Mouse (Mus musculus): ENCODE data around the gene Slc7a10. TPM values are rescaled to one million over a fixed set of nuclear protein-coding genes. Genes with fewer than 3 reads are reported as not detected.
"Not testable (repeated sequence)": the region's sequence is repeated elsewhere in the genome, so short reads cannot be mapped to it uniquely, and the experiment has no call there.

The Slc7a10 gene
- polyA plus RNA-seq, 1 experiment from 2014 or later, result 0.16 TPM

GRCm38 (mm10) chr7:35237935-35238334, 51.8 kb downstream of the Slc7a10 start:
- not testable (repeated sequence) for H3K36me3 ChIP-seq (ENCODE audit: control insufficient read depth, insufficient read depth, low read length); H3K9me3 ChIP-seq (ENCODE audit: control insufficient read depth, low read length); H3K4me2 ChIP-seq (ENCODE audit: low read depth, severe bottlenecking); H3K4me1 ChIP-seq (ENCODE audit: control insufficient read depth, insufficient read depth, low read length); H3K4me3 ChIP-seq (ENCODE audit: low read depth, low read length); DNase-seq (ENCODE audit: low spot score); H3K9ac ChIP-seq (ENCODE audit: low read length); H3K27ac ChIP-seq (replicated peaks; ENCODE audit: low read depth, low read length); ATAC-seq (ENCODE audit: insufficient number of reproducible peaks, low FRiP score, low TSS enrichment, low read depth); H3K27me3 ChIP-seq (ENCODE audit: control insufficient read depth, insufficient read depth, low read length)
- WGBS, result 55% methylated on average over 2 of the region's 3 CpGs

Other genes starting within 250 kb of the Slc7a10 start
- 38.1 and 39.6 TPM in 2 replicates for gene Cebpg, start 129.8 kb upstream of the Slc7a10 start, polyA plus RNA-seq (2014; fragmentation: Nextera tagmentation; extraction: Ambion mirVana)
- 0.58 and 0.67 TPM in 2 replicates for gene Cebpa, start 67.1 kb upstream of the Slc7a10 start, polyA plus RNA-seq (2014; fragmentation: Nextera tagmentation; extraction: Ambion mirVana)
- gene Lrp3, start 29.1 kb downstream of the Slc7a10 start, polyA plus RNA-seq (2014; fragmentation: Nextera tagmentation; extraction: Ambion mirVana), result 8.2 and 9.8 TPM in 2 replicates
- 17.5 and 20.5 TPM in 2 replicates for gene Gpatch1, start 132.1 kb downstream of the Slc7a10 start, polyA plus RNA-seq (2014; fragmentation: Nextera tagmentation; extraction: Ambion mirVana)
- gene Rhpn2, start 147.8 kb downstream of the Slc7a10 start, polyA plus RNA-seq (2014; fragmentation: Nextera tagmentation; extraction: Ambion mirVana), result 1.8 and 1.9 TPM in 2 replicates
- 19.5 and 19.6 TPM in 2 replicates for gene Faap24, start 210.5 kb downstream of the Slc7a10 start, polyA plus RNA-seq (2014; fragmentation: Nextera tagmentation; extraction: Ambion mirVana)
- 43.8 and 54.3 TPM in 2 replicates for gene Cep89, start 210.7 kb downstream of the Slc7a10 start, polyA plus RNA-seq (2014; fragmentation: Nextera tagmentation; extraction: Ambion mirVana)